Mouse (Mus musculus) forebrain, embryonic 10.5 days (tissue): ENCODE results near the gene Rbm24. TPM values are rescaled to one million over a fixed set of nuclear protein-coding genes. Genes with fewer than 3 reads are reported as not detected.

Experiments used
- DNase-seq: peaks from one replicate; pipeline ENCODE4 v3.0.0-alpha.2; 2017; ENCODE audit warnings: low spot score; ENCODE audit errors: extremely low spot score
- H3K27ac ChIP-seq: fragments of 300-500 bp; sonication (generic); 2 replicates; pipeline ENCODE4 v1.5.1; 2016; ENCODE audit warnings: mild to moderate bottlenecking
- H3K27me3 ChIP-seq: fragments of 300-500 bp; sonication (generic); 2 replicates; pipeline ENCODE4 v1.6.1; 2016; ENCODE audit warnings: mild to moderate bottlenecking; ENCODE audit not compliant: poor library complexity, severe bottlenecking
- H3K36me3 ChIP-seq: fragments of 300-500 bp; sonication (generic); replicated peaks from 2 replicates; pipeline ENCODE4 v1.6.1; 2016; ENCODE audit warnings: mild to moderate bottlenecking, moderate library complexity
- H3K4me1 ChIP-seq: fragments of 300-500 bp; sonication (generic); 2 replicates; pipeline ENCODE4 v1.6.1; 2016
- H3K4me3 ChIP-seq: fragments of 300-500 bp; sonication (generic); 2 replicates; pipeline ENCODE4 v1.5.1; 2016; ENCODE audit warnings: mild to moderate bottlenecking, moderate library complexity
- H3K9me3 ChIP-seq: fragments of 300-500 bp; sonication (generic); 2 replicates; pipeline ENCODE4 v1.6.1; 2016; ENCODE audit warnings: mild to moderate bottlenecking, moderate library complexity
- WGBS: fragments of 180-500 bp; shearing (Covaris S2); methylation state at CpG from one replicate; pipeline ENCODE4 v1.1.7; 2016; 5-methylcytosine and 5-hydroxymethylcytosine counted together
- polyA plus RNA-seq: library from polyadenylated mRNA; unstranded; fragments of >200 nt; fragmentation: Nextera tagmentation; extraction: Ambion mirVana; gene quantifications from 2 replicates; pipeline ENCODE4 v1.2.1, GENCODE M21; 2016

Gene Rbm24
- polyA plus RNA-seq, 1 experiment from 2014 or later, result 1.5 TPM

GRCm38 (mm10) chr13:46449955-46450354, 31.7 kb downstream of the Rbm24 start:
- WGBS, result 60% methylated on average over 4 of the region's 4 CpGs
- H3K27ac ChIP-seq, result no peak overlapping the region
- H3K27me3 ChIP-seq, result no peaks in the 10 kb centered on the region
- no peak overlapping the region for H3K4me3 ChIP-seq
- no peaks in the 10 kb centered on the region for H3K36me3 ChIP-seq
- no peaks in the 10 kb centered on the region for H3K4me1 ChIP-seq
- H3K9me3 ChIP-seq, result no peaks in the 10 kb centered on the region
- no peak for DNase-seq

GRCm38 (mm10) chr13:46450623-46451022, 32.4 kb downstream of the Rbm24 start:
- no peak overlapping the region for H3K27ac ChIP-seq
- no peaks in the 10 kb centered on the region for H3K27me3 ChIP-seq
- DNase-seq, result no peak
- no peaks in the 10 kb centered on the region for H3K9me3 ChIP-seq
- H3K4me1 ChIP-seq, result no peaks in the 10 kb centered on the region
- H3K4me3 ChIP-seq, result no peak overlapping the region
- 95% methylated on average over 7 of the region's 7 CpGs for WGBS
- H3K36me3 ChIP-seq, result no peaks in the 10 kb centered on the region

- Histone ChIP-seq H3K4me1 (no peaks in the 10 kb centered on the region), H3K36me3 (no peaks in the 10 kb centered on the region), H3K27me3 (no peaks in the 10 kb centered on the region), H3K9me3 (no peaks in the 10 kb centered on the region), H3K4me3 (no peak overlapping the region), H3K27ac (no peak overlapping the region)
- 84% methylated on average over 3 of the region's 3 CpGs for WGBS
- DNase-seq, result no peak
Observed at GRCm38 (mm10) chr13:46451548-46451947, 33.3 kb downstream of the Rbm24 start.

- no peaks in the 10 kb centered on the region for H3K9me3 ChIP-seq
- no peaks in the 10 kb centered on the region for H3K36me3 ChIP-seq
- no peaks in the 10 kb centered on the region for H3K27me3 ChIP-seq
- H3K4me1 ChIP-seq, result no peaks in the 10 kb centered on the region
- no peak overlapping the region for H3K27ac ChIP-seq
- WGBS, result 87% methylated on average over 10 of the region's 10 CpGs
- H3K4me3 ChIP-seq, result no peak overlapping the region
- no peak for DNase-seq
Observed at GRCm38 (mm10) chr13:46459546-46459945, 41.3 kb downstream of the Rbm24 start.

- no peak overlapping the region for H3K4me3 ChIP-seq
- no peaks in the 10 kb centered on the region for H3K36me3 ChIP-seq
- H3K4me1 ChIP-seq, result no peaks in the 10 kb centered on the region
- H3K27ac ChIP-seq, result no peak overlapping the region
- no peak for DNase-seq
- 90% methylated on average over 4 of the region's 4 CpGs for WGBS
- no peaks in the 10 kb centered on the region for H3K9me3 ChIP-seq
- H3K27me3 ChIP-seq, result no peaks in the 10 kb centered on the region
Observed at GRCm38 (mm10) chr13:46462280-46462679, 44.0 kb downstream of the Rbm24 start.

- Histone ChIP-seq H3K36me3 (no peaks in the 10 kb centered on the region), H3K4me3 (no peak overlapping the region), H3K27ac (no peak overlapping the region), H3K27me3 (no peaks in the 10 kb centered on the region), H3K4me1 (0 out of 2 replicates have a peak, but pooled peaks cover 4% of the 10 kb centered on the region), H3K9me3 (no peaks in the 10 kb centered on the region)
- WGBS, result 83% methylated on average over 3 of the region's 3 CpGs
- no peak for DNase-seq
Observed at GRCm38 (mm10) chr13:46463764-46464163, 45.5 kb downstream of the Rbm24 start.

GRCm38 (mm10) chr13:46468251-46468650, 50.0 kb downstream of the Rbm24 start:
- 75% methylated on average over 8 of the region's 8 CpGs for WGBS
- DNase-seq, result no peak
- no peak overlapping the region for H3K27ac ChIP-seq
- no peaks in the 10 kb centered on the region for H3K27me3 ChIP-seq
- 0 out of 2 replicates have a peak, but pooled peaks cover 4% of the 10 kb centered on the region for H3K4me1 ChIP-seq
- H3K9me3 ChIP-seq, result no peaks in the 10 kb centered on the region
- H3K36me3 ChIP-seq, result no peaks in the 10 kb centered on the region
- H3K4me3 ChIP-seq, result no peak overlapping the region

GRCm38 (mm10) chr13:46469536-46469935, 51.3 kb downstream of the Rbm24 start:
- no peaks in the 10 kb centered on the region for H3K9me3 ChIP-seq
- WGBS, result 96% methylated on average over 2 of the region's 2 CpGs

More at GRCm38 (mm10) chr13:46469536-46469935, 51.3 kb downstream of the Rbm24 start:
- no peak for DNase-seq
- H3K4me3 ChIP-seq, result no peak overlapping the region
- no peak overlapping the region for H3K27ac ChIP-seq
- H3K4me1 ChIP-seq, result 0 out of 2 replicates have a peak, but pooled peaks cover 4% of the 10 kb centered on the region
- no peaks in the 10 kb centered on the region for H3K27me3 ChIP-seq
- no peaks in the 10 kb centered on the region for H3K36me3 ChIP-seq

Other genes starting within 250 kb of the Rbm24 start
- 0.15 TPM in 1 of 2 replicates, not detected in the other for gene Stmnd1, start 144.7 kb upstream of the Rbm24 start, polyA plus RNA-seq
- gene Cap2, start 83.4 kb downstream of the Rbm24 start, polyA plus RNA-seq, result 7.0 and 7.3 TPM in 2 replicates